Mouse (Mus musculus): ENCODE results near the gene Tmem132c.
"Not testable (repeated sequence)": the region's sequence is repeated elsewhere in the genome, so short reads cannot be mapped to it uniquely, and the experiment has no call there.

Tmem132c gene

DNA sequence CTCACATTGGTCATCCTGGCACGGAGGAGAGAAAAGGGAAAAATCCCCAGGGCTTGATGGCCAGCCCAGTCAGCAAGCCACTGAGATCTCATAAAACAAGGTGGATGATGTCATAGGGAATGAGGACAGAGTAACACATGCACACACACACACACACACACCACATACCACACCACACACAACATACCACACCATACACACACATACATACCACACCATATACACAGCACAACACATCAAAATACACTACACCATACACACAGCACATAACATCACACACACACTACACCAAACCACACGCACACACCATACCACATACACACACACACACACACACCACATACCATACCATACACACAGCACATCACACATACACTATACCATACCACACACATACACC lies 104.8 kb downstream of the Tmem132c start:
- DNase-seq (ENCODE audit: low read depth) = no peak

DNA sequence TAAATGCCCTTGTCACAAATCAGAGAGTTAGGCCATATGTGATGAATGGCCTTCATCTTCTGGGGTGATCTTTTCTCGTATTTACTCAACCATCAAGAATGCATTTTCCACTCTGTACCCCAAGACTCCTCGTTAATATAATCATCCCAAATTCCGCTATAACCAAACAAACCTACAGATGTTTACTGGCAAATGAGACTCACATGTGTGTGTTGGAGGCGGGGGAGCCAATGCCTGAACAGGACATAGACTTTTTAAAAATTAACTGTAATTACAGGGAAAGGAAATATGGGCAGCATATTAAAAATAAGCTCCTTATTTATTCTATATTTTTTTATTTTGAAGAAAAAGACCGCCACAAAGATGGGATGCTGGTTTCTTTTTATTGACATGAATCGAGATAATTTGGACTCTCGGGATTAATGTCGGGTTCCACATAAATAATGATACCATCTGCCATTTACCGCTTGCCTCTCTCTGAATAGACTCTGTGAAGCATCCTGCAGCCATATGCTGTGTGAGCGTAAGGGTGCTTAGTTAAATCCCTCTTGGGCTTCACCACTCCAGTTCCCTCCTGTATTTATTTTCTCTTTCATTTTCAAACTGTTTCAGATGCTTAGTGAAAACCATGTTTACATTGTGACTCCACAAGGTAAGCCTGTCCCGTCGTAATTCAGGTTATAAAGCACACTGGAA lies 105.6 kb downstream of the Tmem132c start:
- DNase-seq (ENCODE audit: low read depth) = no peak

DNA sequence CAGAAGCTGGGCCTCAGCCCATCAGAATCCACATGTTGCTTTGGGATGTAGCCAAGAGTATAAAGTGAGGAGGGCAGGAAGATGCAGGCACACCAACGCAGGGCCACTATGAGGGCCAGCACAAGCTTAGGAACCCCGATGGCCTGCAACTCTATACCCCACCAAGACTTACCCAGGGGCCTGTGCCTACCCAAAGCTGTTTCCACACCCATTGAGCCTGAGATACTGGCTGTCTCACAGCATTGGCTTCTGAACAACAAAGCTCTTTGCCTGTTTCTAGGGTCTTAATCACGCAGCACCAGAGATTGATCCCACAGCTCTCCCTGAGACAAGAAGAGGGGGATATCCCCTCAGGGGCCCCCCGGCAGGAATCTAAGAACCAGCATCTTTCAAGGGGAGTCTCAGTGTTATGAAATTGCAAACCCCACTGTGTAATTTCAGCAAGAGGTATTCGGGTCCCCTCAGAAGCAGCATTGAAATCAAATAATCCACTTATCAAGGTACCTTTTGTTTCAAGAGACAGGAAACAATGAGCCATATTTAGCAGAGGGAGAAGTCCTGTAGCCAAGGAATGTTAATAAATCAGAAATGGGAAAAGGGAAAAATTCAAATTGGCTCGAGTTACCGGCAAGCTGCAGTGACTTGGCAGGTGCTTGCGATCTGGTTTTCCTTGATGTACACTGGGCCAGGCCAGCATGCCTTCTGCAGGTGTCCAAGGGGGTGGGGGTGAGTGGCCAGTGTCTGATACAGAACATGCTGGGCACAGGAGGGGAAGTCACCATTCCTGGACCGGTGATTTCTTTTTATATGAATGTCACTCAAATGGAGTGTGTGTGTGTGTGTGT lies 107.8 kb downstream of the Tmem132c start:
- DNase-seq (ENCODE audit: low read depth) = no peak

DNA sequence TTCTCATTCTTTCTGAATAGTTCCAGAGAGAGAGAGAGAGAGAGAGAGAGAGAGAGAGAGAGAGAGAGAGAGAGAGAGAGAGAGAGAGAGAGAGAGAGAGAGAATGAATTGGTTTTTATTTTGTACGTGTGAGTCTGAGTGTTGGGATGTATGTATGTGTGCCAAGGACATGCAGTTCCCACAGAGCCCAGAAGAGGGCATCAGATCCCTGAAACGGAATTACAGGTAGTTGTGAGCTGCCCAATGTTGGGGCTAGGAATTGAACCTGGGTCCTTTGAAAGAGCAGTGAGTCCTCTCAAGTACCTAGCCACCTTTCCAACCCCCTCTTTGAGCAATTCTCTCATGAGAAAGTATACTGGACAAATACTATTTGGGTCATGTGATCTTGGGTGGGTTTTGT lies 111.4 kb downstream of the Tmem132c start:
- DNase-seq (ENCODE audit: low read depth) = no peak

- no peak for DNase-seq (ENCODE audit: low read depth)
Observed at GRCm38 (mm10) chr5:127355836-127356235, 114.2 kb downstream of the Tmem132c start.

GRCm38 (mm10) chr5:127357878-127358277 lies 116.3 kb downstream of the Tmem132c start:
- DNase-seq (ENCODE audit: low read depth) = not testable (repeated sequence)

DNA sequence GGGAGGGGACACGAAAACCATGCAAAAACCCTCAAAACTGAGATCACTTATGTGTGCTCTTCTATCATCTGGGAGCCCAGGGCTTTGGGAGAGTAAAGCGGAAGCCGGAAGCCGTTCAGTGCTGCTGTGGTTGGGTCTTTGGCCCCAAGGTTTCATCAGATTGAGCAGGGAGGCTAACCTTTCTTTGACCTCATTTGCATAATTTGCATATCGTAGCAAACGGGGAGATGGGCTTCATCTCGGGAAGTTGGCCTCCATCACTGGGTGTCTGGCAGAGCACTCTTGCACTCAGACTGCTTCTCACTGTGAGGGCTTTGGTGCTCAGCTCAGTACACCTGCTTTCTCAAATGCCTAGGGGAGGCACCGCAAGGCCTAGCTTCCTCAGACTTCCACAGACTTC lies 119.5 kb downstream of the Tmem132c start:
- DNase-seq (ENCODE audit: low read depth) = no peak

- no peak for DNase-seq (ENCODE audit: low read depth)
Observed at GRCm38 (mm10) chr5:127365061-127365460, 123.5 kb downstream of the Tmem132c start.

GRCm38 (mm10) chr5:127368191-127368590 lies 126.6 kb downstream of the Tmem132c start:
- no peak for DNase-seq (ENCODE audit: low read depth)

GRCm38 (mm10) chr5:127369812-127370211 lies 128.2 kb downstream of the Tmem132c start:
- DNase-seq (ENCODE audit: low read depth) = no peak

- DNase-seq (ENCODE audit: low read depth) = no peak
Observed at GRCm38 (mm10) chr5:127370503-127370902, 128.9 kb downstream of the Tmem132c start.

DNA sequence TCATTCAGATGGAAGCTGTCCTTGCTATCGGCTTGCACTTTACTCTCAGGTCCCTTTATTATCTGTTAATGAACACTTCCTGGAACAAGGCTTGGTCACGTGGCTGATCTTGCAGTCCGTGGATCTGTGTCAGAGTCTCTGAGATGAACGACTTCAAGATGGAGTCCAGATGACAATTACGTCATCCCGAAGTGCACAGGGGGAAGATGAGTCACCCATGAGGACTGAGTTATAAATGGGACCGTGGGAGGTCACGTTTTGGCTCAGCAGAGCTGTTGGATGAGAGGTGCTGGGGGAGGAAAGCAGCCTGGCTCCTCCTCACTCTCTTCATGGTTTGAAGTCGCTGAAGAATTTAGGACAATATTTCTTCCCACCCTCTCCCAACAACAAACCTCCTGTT lies 132.6 kb downstream of the Tmem132c start:
- no peak for DNase-seq (ENCODE audit: low read depth)

DNA sequence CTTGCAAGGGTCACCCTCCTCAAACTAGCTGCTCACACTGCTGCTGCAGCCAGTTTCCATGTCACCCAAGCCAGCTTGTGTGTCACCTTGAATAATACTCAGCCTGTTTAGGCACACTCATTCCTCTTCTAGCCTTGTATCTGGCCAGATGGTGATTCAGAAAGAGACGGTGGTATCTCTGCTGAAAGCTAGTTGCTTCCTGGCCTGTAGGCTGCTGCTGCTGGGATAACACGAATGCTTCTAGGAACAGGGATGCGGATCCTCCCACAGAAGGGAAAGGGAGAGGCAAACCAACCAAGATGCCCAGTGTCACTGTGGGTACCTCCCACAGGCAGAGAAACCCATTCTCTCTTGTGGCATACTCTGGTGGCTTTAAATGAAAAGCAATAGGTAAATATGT lies 134.0 kb downstream of the Tmem132c start:
- DNase-seq (ENCODE audit: low read depth) = no peak

DNA sequence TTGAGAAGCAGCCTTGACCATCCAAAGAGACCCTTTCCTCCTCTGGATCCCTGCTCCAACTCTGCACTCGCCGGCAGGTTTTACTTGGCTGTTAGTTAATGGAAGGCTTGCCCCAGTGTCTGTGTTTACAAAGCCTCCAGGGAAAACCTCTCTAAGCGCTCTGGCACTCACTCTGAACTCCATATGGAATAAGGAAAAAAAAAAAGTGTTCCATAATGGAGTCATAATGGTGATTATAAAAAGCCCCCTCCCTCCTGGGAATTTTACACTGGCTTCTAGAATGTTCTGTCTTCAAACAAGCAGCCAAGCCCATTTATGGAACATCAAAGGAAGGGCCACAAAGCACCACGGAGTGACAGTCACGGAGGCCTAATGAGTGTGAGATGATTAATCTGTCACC lies 136.9 kb downstream of the Tmem132c start:
- no peak for DNase-seq (ENCODE audit: low read depth)

DNA sequence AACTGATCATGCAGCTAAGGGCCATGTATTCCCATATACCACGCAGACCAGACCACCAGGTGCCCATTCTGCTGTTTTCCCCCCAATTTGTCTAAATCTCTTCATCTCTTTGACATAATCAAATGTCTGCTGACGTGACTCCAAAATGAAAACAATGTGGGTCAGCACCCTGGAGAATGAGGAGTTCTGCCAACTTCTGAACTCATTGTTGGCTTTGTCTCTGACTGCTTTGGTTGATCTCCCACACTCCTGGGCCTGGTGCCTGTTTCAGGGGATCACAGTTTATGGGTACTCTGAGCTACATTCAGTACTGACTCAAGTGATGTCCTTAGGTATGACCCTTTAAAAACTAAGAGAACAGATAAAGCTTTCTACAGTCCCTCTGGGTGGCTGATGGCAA lies 137.7 kb downstream of the Tmem132c start:
- DNase-seq (ENCODE audit: low read depth) = no peak

DNA sequence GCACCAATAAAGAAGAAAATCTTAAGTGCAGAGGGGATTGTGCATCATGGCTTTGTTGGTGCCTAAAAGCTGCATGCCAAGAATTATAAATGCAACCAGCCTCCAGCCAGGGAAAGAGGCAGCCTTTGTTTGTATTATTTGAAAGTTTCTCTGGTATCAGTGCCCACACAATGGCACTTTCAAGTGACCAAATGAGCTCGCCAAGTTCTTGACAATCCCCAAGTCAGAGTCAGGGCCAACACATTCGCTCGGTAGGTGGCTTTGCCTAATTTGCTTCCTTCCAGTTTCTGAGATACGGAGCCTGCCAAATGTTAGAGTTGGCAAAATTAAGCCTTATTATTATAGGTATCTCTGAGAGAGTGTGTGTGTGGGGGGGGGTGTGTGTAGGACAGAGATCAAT lies 139.6 kb downstream of the Tmem132c start:
- DNase-seq (ENCODE audit: low read depth) = no peak

GRCm38 (mm10) chr5:127382571-127382970 lies 141.0 kb downstream of the Tmem132c start:
- no peak for DNase-seq (ENCODE audit: low read depth)

GRCm38 (mm10) chr5:127391187-127391586 lies 149.6 kb downstream of the Tmem132c start:
- no peak for DNase-seq (ENCODE audit: low read depth)

- no peak for DNase-seq (ENCODE audit: low read depth)
Observed at GRCm38 (mm10) chr5:127396889-127397288, 155.3 kb downstream of the Tmem132c start.

DNA sequence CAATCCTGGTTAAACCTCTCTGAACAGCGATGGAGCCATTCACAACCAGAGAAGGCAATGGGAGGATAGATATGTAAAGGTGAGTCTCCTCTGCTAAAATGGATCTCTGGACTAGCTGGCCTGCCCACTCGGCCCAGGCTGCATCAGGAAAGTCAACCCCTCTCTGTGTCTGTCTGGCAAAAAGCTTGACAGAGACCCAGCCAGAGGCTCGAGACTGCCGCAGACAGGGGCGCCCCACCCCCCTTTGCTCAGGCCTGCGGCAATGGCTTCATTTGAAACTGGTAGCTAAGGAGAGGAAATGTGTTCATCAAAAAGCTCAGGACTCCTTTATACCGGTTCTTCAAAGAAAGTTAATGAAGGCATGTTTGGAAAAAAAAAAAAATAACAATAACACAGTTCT lies 156.4 kb downstream of the Tmem132c start:
- DNase-seq (ENCODE audit: low read depth) = no peak

GRCm38 (mm10) chr5:127405391-127406000 lies 163.9 kb downstream of the Tmem132c start:
- no peak for DNase-seq (ENCODE audit: low read depth)

DNA sequence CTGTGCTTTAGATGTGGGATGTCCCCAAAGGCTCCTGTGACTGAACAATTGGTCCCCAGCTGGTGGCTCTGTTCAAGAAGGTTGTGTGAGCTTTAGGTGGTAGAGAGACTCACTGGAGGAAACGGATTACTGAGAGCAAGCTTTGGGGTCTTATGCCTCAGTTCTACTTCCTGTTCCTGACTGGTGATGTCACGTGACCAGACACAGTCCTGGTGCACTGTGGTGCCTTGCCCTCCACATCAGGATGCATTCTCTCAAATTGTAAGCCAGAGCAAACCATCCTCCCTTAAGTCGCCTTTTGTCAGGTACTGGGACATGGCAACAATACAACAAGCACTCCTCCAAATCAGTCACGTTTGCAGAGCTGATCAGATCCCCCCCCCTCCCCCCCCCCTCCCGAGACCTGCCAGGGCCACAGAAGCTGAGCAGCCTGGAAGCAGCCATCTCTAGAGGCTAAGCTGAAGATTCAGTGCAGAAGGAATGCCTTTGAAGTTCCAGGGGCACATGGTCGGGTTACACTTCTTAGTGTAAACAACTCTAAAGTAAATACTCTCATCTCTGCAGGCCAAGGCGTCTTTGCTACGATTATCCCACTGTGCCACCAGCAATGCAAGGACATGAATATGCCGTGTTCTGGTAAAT lies 164.5 kb downstream of the Tmem132c start:
- DNase-seq (ENCODE audit: low read depth) = no peak

GRCm38 (mm10) chr5:127416536-127416935 lies 174.9 kb downstream of the Tmem132c start:
- DNase-seq (ENCODE audit: low read depth) = no peak

Data from 416B (cell line).